Mouse (Mus musculus): ENCODE measurements around the gene Gpank1. TPM values are rescaled to one million over a fixed set of nuclear protein-coding genes. Genes with fewer than 3 reads are reported as not detected.

Gene Gpank1
- total and polyA plus RNA-seq, 2 experiments from 2014 or later, result 9.6 to 24.1 TPM

DNA sequence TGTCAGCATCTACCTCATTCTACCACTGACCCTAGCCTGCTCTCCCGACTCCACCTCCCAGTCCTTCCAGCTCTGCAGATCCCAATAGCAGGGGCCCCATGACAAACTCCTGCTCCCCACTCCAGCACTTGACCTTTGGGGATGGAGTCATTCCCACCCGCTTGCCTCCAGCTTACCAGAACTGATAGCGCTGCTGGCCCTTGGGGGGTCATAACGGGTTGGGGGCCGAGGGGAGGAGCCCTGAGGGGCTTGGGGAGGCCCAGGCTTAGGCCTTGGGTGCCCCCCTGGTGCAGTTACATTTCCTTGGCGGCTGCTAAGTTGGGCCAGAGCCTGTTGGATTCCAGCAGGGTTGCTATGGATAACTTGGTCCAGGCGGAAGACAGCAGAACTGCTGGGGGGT, 33.4 kb downstream of the Gpank1 start:
- no peaks in the 10 kb centered on the region for H3K9me3 ChIP-seq (replicated peaks; ENCODE audit: control insufficient read depth, low read length)
- TF ChIP-seq CTCF (IDR thresholded peaks at IDR 0.05; ENCODE audit: low read depth) (no peak), EP300 (IDR thresholded peaks at IDR 0.05; ENCODE audit: low read depth) (no peak)
- no peak overlapping the region for H3K4me3 ChIP-seq (ENCODE audit: low read depth, low read length)
- ATAC-seq (ENCODE audit: insufficient read depth, low read depth), result no peak
- H3K4me1 ChIP-seq (ENCODE audit: control insufficient read depth, insufficient read depth), result no peaks in the 10 kb centered on the region
- no peak overlapping the region for H3K27ac ChIP-seq (ENCODE audit: low read depth)
- peaks cover 99% of the 10 kb centered on the region for H3K36me3 ChIP-seq (replicated peaks; ENCODE audit: control insufficient read depth, insufficient read depth, low read length)
- no peak overlapping the region for H3K4me2 ChIP-seq (ENCODE audit: low read depth, low read length)
- no peaks in the 10 kb centered on the region for H3K27me3 ChIP-seq (ENCODE audit: control insufficient read depth, insufficient read depth, low read length)
- H3K9ac ChIP-seq (replicated peaks; ENCODE audit: low read depth, low read length), result no peak overlapping the region
- 76% methylated on average over 7 of the region's 7 CpGs for WGBS
- DNase-seq (ENCODE audit: low spot score), result no peak

DNA sequence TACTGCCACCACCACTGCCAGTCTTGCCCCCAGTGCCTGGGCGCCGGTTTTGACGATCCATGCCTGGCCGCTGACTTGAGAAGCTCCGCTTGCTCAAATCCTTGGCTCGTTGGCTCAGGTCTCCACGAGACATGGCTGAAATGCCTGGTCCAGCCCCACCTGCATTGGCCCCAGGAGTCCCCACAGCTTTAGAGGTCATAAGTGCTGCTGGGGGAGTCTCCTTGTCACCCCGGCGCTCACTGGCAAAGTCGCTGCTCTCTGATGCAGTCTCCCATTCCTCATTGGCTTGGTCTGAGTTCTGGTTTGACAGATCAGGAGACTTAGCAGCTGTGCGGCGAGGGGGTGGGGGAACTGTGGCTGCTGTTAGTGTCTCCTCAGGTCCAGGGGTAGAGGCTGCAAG, 34.2 kb downstream of the Gpank1 start:
- Histone ChIP-seq H3K4me2 (ENCODE audit: low read depth, low read length) (no peak overlapping the region), H3K27me3 (ENCODE audit: control insufficient read depth, insufficient read depth, low read length) (no peaks in the 10 kb centered on the region), H3K27ac (ENCODE audit: low read depth) (no peak overlapping the region), H3K36me3 (replicated peaks; ENCODE audit: control insufficient read depth, insufficient read depth, low read length) (peaks cover 99% of the 10 kb centered on the region), H3K4me1 (ENCODE audit: control insufficient read depth, insufficient read depth) (no peaks in the 10 kb centered on the region), H3K4me3 (ENCODE audit: low read depth, low read length) (no peak overlapping the region), H3K9ac (replicated peaks; ENCODE audit: low read depth, low read length) (no peak overlapping the region), H3K9me3 (replicated peaks; ENCODE audit: control insufficient read depth, low read length) (no peaks in the 10 kb centered on the region)
- TF ChIP-seq EP300 (IDR thresholded peaks at IDR 0.05; ENCODE audit: low read depth) (no peak), CTCF (IDR thresholded peaks at IDR 0.05; ENCODE audit: low read depth) (no peak)
- ATAC-seq (ENCODE audit: insufficient read depth, low read depth), result no peak
- DNase-seq (ENCODE audit: low spot score), result no peak
- 81% methylated on average over 12 of the region's 12 CpGs for WGBS

DNA sequence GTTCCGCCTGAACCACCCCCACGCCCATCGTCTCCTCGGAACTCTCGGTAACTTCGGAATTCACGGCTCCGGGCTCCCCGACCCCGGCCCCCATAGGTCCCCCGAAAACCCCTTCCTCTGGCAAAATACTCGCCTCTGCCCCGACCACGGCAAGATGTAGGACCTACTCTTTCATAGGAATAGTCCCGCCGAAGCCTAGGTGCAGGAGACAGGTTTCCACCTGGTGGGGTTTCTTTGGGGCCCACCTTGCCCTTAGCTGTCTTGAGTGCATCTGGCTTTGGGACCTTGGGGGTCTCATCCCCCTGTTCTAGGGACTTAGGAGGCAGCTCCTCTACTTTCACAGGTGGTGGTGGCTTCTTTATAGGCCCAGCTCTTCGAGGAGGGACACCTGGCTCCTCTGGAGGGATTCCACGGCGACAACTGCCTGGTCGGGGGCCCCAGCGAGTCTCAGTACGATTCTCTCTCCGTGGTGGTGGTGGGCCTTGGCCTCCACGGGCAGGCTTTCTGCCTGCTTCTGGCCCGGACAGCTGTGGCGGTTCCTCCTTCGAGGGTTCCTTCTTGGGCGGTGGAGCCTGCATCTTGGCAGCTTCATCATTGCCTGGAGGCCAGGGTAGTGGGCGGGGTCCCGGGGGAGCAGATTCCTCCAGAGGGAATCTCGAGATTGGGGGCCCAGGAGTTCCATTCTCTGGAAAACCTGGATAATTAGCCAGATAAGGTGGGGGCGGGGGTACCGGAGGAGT, 35.4 kb downstream of the Gpank1 start:
- Histone ChIP-seq H3K9ac (replicated peaks; ENCODE audit: low read depth, low read length) (no peak overlapping the region), H3K4me2 (ENCODE audit: low read depth, low read length) (no peak overlapping the region), H3K9me3 (replicated peaks; ENCODE audit: control insufficient read depth, low read length) (no peaks in the 10 kb centered on the region), H3K27me3 (ENCODE audit: control insufficient read depth, insufficient read depth, low read length) (no peaks in the 10 kb centered on the region), H3K27ac (ENCODE audit: low read depth) (no peak overlapping the region), H3K4me1 (ENCODE audit: control insufficient read depth, insufficient read depth) (no peaks in the 10 kb centered on the region), H3K4me3 (ENCODE audit: low read depth, low read length) (no peak overlapping the region), H3K36me3 (replicated peaks; ENCODE audit: control insufficient read depth, insufficient read depth, low read length) (peaks cover 100% of the 10 kb centered on the region)
- ATAC-seq (ENCODE audit: insufficient read depth, low read depth), result no peak
- no peak for DNase-seq (ENCODE audit: low spot score)
- no peak for TF ChIP-seq CTCF (IDR thresholded peaks at IDR 0.05; ENCODE audit: low read depth)
- no peak for TF ChIP-seq EP300 (IDR thresholded peaks at IDR 0.05; ENCODE audit: low read depth)
- WGBS, result 85% methylated on average over 33 of the region's 33 CpGs

DNA sequence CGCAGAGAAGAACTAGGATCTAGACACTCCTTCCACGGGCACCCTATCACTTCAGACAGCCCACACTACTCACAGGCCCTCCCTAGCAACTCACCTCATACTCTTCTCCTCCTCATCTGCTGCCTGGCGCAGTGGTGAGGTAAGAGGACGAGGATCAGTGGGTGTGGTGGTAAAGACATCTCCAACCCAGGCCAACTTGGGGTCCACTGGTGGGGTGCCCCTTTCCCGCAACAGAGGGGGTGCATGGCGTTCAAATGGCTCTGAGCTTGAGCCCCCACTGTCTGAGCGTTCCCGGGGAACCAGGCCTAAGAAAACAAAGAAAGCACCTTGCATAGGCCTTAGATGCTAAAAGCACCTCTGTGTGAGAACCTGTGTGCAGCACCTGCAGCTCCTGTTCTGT, 36.0 kb downstream of the Gpank1 start:
- TF ChIP-seq EP300 (IDR thresholded peaks at IDR 0.05; ENCODE audit: low read depth) (no peak), CTCF (IDR thresholded peaks at IDR 0.05; ENCODE audit: low read depth) (no peak)
- no peaks in the 10 kb centered on the region for H3K27me3 ChIP-seq (ENCODE audit: control insufficient read depth, insufficient read depth, low read length)
- no peak for DNase-seq (ENCODE audit: low spot score)
- H3K9me3 ChIP-seq (replicated peaks; ENCODE audit: control insufficient read depth, low read length), result no peaks in the 10 kb centered on the region
- ATAC-seq (ENCODE audit: insufficient read depth, low read depth), result no peak
- peaks cover 99% of the 10 kb centered on the region for H3K36me3 ChIP-seq (replicated peaks; ENCODE audit: control insufficient read depth, insufficient read depth, low read length)
- no peak overlapping the region for H3K9ac ChIP-seq (replicated peaks; ENCODE audit: low read depth, low read length)
- H3K4me1 ChIP-seq (ENCODE audit: control insufficient read depth, insufficient read depth), result peaks cover 3% of the 10 kb centered on the region
- WGBS, result 80% methylated on average over 8 of the region's 8 CpGs
- H3K4me3 ChIP-seq (ENCODE audit: low read depth, low read length), result no peak overlapping the region
- no peak overlapping the region for H3K27ac ChIP-seq (ENCODE audit: low read depth)
- no peak overlapping the region for H3K4me2 ChIP-seq (ENCODE audit: low read depth, low read length)

DNA sequence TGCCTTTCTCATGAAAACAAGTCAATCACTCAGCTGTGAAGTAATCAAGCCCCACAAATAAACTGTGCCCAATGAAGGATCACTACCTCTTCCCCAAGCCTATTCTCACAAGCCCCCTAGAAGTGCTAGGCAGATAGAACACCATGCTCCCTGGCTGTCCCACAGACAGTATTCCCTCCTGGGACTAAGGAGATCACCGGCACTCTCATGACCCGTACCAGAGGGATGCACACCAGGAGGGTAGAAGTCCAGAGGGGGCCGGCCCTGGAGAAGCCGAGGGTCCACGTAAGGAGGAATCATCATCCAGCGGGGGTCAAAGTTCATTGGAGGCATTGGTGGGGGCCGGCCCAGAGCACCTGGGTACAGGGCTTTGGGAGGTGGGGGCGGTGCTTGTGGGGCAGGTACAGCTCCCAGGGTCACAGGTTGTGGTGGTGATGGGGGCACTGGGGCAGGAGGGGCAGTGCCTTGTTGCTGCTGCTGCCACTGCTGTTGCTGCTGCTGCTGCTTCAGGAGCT, 36.5 kb downstream of the Gpank1 start:
- Histone ChIP-seq H3K4me3 (ENCODE audit: low read depth, low read length) (no peak overlapping the region), H3K36me3 (replicated peaks; ENCODE audit: control insufficient read depth, insufficient read depth, low read length) (peaks cover 94% of the 10 kb centered on the region), H3K4me1 (ENCODE audit: control insufficient read depth, insufficient read depth) (peaks cover 8% of the 10 kb centered on the region), H3K27ac (ENCODE audit: low read depth) (no peak overlapping the region), H3K27me3 (ENCODE audit: control insufficient read depth, insufficient read depth, low read length) (no peaks in the 10 kb centered on the region), H3K9me3 (replicated peaks; ENCODE audit: control insufficient read depth, low read length) (no peaks in the 10 kb centered on the region), H3K4me2 (ENCODE audit: low read depth, low read length) (no peak overlapping the region), H3K9ac (replicated peaks; ENCODE audit: low read depth, low read length) (no peak overlapping the region)
- WGBS, result 89% methylated on average over 8 of the region's 8 CpGs
- ATAC-seq (ENCODE audit: insufficient read depth, low read depth) (no peak), DNase-seq (ENCODE audit: low spot score) (no peak)
- no peak for TF ChIP-seq EP300 (IDR thresholded peaks at IDR 0.05; ENCODE audit: low read depth)
- TF ChIP-seq CTCF (IDR thresholded peaks at IDR 0.05; ENCODE audit: low read depth), result no peak

All from heart, postnatal 0 days (tissue).